Mouse (Mus musculus): Measurements from ENCODE around the gene Myl7.
"Not testable (repeated sequence)": the region's sequence is repeated elsewhere in the genome, so short reads cannot be mapped to it uniquely, and the experiment has no call there.

Gene Myl7

DNA sequence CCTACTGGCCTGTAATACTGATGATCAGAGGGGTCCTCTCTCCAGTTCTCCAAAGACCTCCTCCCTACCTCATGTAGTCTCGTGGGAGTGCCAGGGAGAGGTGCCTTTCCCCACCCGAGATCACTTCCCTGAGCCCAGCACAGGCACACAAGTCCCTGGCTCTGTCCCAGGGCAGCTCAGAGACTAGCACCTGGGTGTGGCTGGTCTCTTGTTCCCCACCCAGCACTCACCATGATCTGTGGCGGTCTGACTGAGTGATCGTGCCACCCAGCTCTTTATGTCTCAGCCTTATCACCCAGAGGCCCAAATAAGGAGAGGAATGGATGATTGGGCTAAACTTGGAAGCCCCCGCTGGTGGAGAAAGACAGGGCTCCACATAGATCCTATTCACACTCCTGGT, at the start of gene Myl7:
Gene Myl7 (minus strand): TSS at position 252 of the 400 bp plus-strand sequence.
- DNase-seq (ENCODE audit: low spot score) = no peak

DNA sequence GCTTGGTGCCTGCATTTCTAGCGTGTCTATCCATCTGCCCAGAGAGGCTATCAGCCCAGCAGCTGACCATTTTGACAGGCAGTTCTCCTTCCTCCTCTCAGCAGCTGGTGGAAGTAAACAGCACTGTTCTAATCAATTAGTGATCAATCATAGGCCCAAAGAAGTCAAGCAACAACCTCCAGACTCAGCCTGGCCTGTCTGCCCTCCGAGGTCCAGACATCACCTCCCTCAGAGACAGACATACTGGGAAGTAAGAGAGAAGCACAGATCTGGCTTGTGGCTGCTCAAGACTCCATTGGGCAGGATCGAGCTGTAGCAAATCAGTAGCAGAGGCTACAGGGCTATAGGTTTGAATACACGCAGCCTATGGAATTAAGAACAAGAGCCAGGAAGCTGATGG, 49.2 kb upstream of the Myl7 start:
- DNase-seq (ENCODE audit: low spot score) = no peak

DNA sequence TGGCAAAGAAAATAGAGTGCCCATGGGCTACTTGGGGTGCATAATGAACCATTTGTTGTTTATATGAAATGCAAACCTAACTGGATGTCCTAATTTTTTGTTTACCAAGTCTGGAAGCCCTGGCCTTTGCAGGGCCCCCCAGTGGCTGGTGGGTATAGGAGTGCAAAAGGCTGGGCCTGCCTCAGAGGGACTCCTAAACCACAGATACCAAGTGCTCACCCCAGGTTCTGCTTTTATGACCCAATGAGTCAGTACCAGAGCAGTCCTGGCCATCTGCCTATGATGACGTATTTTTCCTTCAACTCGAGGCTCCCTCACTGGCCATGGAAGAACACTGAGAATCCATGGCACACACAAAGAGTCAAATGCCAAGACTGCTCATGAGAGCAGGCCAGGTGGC, 46.5 kb upstream of the Myl7 start:
- no peak for DNase-seq (ENCODE audit: low spot score)

GRCm38 (mm10) chr11:5942966-5943365, 44.4 kb upstream of the Myl7 start:
- DNase-seq (ENCODE audit: low spot score) = no peak

- not testable (repeated sequence) for DNase-seq (ENCODE audit: low spot score)
These were observed 35.9 kb upstream of the Myl7 start for GRCm38 (mm10) chr11:5934531-5934930.

DNA sequence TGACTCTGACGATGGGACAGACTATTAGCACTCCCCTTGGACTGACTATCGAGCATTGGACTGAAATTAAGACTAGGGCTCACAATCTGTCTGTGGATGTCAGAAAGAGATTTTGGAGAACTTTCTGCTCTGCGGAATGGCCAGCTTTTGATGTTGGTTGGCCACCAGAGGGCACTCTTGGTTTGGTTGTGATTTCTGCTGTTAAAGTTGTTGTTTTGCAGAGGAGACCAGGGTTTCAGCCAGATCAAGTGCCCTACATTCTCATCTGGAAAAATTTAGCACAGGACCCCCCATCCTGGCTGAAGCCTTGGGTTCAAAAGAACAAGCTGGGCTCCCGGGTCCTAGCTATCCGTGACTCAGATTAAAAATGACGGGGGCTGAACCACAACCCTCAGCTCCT, 33.4 kb upstream of the Myl7 start:
- not testable (repeated sequence) for DNase-seq (ENCODE audit: low spot score)

DNA sequence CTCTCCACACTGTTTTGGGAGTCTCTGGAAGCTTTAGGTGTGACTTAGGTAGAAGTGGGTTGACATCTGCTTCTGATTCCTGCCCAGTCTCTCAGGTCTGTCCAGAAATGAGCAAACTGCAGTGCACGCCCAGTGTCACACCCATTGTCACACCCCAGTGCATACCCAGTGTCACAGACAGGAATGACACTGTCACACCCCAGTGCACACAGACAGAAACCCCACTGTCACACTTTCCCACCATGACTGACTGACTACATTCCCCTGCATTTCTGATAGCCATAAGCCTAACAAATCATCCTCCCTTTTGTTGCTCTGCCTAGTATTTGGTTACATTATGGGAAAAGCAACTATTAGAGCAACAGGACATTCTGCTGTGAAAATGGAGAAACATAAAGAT, 32.0 kb upstream of the Myl7 start:
- DNase-seq (ENCODE audit: low spot score) = no peak

DNA sequence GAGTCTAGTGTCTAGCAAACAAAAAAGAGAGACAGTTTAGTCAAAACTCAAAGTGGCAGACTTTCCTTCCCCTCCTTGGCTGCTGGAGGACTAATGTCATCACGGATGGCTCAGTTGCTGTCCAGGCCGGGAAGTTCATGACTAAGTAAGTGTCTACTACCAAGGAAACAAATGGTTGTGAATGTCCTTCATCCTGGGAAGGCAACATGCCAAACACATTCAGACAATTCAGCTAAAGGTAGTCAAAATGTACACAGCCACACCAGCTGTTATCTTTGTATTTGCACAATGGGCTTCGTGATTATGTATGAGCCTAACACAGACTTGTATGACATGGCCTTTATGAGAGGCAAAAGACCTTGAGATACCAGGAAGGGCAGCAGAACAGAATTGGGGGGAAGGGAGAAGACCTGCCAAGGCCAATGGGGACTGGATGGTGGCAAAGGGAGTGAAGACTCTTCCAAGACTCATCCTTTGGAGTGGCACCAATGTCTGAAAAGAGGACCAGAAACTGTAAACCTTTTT, 28.2 kb upstream of the Myl7 start:
- DNase-seq (ENCODE audit: low spot score) = no peak

GRCm38 (mm10) chr11:5924699-5925098, 26.1 kb upstream of the Myl7 start:
- no peak for DNase-seq (ENCODE audit: low spot score)

DNA sequence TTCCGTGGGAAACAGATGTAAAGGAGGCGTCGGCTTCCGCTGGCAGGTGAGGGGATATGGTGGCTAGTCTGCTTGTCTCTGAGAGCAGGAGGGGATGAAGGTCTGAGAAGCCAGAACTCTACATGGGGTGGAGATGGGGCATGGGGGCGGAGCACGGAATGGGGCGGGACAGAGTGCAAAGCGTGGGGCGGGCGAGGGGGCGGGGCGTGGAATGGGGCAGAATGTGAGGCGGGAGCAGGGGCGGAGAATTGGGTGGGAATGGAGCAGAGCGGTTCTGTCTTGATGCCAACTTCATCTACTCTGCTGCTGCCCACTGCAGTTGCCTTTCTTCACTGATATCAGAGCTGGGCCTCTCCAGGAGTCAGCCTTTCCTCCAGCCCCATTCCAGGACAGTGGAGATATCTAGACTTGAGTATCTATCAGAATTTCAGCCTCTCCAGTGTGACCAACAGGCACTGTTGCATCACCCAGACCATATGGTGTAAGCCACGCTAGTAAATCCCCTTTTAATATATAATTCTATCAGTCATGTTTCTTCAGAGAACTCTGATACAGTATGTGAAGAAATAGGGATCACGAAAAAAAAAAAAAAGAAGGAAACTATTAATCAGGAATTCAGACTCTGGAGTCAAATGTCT, 21.9 kb upstream of the Myl7 start:
- no peak for DNase-seq (ENCODE audit: low spot score)

- no peak for DNase-seq (ENCODE audit: low spot score)
These were observed 21.0 kb upstream of the Myl7 start for GRCm38 (mm10) chr11:5919606-5920005.

GRCm38 (mm10) chr11:5918111-5918510, 19.5 kb upstream of the Myl7 start:
- DNase-seq (ENCODE audit: low spot score) = no peak

- no peak for DNase-seq (ENCODE audit: low spot score)
These were observed 17.6 kb upstream of the Myl7 start for GRCm38 (mm10) chr11:5916178-5916548.

DNA sequence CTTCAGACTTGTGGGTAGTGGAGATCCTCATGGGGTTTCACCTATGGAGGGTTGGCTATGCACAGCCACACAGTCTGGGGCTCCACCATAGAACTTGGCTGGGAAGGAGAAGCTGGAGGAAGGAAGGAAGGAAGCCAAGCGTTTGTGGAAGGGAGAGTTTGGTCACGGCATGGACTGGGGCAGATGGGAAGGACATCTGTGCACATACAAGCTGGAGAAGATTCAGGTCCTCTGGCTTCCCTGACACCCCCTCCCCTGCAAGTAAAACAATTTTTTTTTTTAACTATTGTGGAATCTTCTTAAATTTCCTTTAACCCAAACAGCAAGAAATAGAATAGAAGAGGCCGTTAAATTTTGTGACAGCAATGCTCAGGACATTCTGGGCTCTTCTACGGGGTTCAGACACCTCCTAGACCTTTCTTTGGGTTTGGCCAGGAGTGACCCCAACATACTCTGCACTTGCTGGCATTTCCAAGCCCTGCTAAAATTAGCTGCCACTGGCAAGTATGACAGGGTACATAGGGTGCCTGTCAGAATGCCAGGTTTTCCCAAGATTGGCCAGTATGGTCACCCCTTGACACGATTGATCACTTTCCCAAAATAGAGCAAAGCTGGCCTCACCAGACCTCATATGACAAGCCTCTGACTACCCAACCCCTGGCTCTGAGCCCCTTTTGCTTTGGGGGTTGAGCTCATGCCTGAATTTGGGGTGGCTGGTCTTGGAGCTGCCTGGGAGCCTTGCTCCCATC, 17.0 kb upstream of the Myl7 start:
- DNase-seq (ENCODE audit: low spot score) = no peak

DNA sequence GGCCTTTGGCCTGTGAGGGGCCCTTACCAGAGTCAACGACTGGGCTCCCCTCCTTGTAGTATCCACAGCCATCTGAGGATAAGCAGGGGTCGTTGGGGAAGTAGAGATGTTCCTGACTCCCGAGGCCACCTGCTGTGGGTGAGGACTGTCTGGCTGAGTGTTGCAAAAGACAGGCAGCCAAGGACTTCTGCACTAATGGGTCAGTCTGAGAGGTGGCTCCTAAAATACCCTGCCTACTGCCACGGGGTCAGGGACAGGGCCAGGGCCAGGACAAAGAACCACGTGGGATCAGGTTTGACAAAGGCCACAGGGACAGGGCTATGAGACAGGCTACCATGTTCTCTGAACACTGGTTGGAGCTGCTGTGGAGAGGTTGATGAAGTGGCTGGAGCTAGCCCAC, 16.4 kb upstream of the Myl7 start:
- DNase-seq (ENCODE audit: low spot score) = no peak

DNA sequence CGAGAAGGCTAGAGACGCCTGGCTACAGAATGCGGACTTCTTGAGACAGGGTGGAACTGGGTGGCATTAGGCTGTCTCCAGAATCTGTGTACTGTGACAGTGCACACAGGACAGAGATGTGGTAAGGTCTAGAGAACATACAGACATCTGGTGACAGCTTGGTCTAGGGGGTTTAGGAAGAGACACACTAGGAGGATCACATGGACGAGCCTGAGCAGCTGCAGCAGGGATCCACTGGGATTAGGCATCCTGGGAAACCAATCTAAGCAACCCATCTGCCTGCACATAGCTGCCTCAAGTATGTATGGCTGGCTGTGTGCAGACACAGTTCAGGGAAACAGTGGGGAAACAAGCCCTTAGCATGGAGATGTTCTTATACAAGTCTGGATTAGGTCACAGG, 15.4 kb upstream of the Myl7 start:
- no peak for DNase-seq (ENCODE audit: low spot score)

- no peak for DNase-seq (ENCODE audit: low spot score)
These were observed 14.7 kb upstream of the Myl7 start for GRCm38 (mm10) chr11:5913256-5913655.

DNA sequence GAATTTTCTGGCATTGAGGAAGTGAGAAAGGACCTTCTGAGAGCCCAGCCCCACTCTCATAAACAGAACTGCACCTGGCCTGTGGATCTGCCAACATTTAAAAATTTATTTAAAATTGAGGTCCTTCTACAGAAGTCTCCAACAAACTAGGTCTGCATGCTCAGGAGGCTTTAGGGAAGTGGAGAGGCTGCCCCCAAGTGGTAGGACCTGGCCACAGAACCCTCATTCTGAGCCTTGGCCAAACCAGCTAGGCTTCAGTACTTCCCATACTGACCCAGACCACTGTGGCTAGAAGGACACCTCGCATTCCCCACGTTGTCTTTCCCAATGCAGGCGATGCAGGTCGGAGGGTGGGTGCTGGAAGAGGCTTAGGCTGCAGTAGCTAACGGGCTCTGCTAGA, 14.1 kb upstream of the Myl7 start:
- no peak for DNase-seq (ENCODE audit: low spot score)

DNA sequence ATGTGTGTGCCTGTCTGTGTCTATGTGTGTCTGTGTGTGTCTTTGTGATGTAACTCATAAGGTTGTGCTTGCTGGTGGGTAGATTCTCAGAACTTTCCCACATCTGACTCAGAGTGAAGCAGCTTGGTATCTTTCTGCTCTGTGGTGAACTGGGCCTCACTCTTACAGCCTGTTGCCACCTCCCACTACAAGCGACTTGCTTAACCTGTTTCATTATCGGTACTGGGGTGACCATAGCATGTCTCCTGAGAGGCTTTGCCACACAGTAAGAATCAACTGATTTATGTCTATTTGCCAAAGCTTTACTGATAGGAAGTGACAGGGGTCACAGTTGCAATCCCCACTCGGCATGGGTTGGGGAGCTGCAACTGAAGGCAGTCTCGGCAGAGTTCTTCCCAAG, 10.1 kb upstream of the Myl7 start:
- DNase-seq (ENCODE audit: low spot score) = no peak

GRCm38 (mm10) chr11:5907096-5907495, 8.5 kb upstream of the Myl7 start:
- DNase-seq (ENCODE audit: low spot score) = no peak

DNA sequence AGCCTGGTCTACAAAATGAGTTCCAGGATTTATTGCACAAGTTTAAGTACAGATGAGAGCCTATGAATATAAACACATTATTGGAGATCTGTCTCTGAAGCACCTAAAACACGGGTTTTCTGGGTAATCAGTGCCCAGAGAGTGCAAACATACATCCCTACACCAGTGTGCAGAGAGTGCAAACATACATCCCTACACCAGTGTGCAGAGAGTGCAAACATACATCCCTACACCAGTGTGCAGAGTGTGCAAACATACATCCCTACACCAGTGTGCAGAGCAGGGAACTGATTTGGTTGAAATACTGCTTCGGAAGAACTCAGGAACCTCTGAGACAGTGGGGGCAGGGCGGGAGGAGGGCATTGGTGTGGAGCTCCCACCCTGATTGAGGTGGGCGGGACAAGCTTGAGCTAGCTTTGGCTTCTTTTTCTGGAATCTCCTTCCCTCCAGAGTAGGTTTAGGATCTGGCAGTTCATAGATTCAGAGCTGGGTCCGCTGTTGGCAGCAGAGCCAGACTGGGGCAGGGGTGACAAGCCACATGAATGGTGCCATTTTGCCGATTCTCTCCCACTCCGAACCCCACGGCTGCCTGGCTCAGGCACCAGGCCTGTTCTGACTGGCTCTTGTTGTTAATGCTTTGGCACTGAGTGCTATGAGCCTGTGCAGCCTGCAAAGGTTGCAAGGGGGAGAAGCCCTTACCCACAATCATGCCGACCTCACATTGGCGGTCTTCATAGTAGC, 7.4 kb upstream of the Myl7 start:
- DNase-seq (ENCODE audit: low spot score) = no peak

GRCm38 (mm10) chr11:5904871-5905270, 6.3 kb upstream of the Myl7 start:
- no peak for DNase-seq (ENCODE audit: low spot score)

- DNase-seq (ENCODE audit: low spot score) = no peak
These were observed 5.8 kb upstream of the Myl7 start for GRCm38 (mm10) chr11:5904357-5904756.
